Mouse (Mus musculus) MEL (cell line): ENCODE measurements at regions not wholly inside any gene's neighbourhood (a gene's known extent, or its start where the extent isn't known, plus 50 kb on each side); places are given as distances from the start of the nearest gene placed in this dataset.

Experiments used
- DNase-seq: peaks from one replicate; pipeline ENCODE4 v3.0.0; 2011; ENCODE audit warnings: low read depth, low spot score
- H3K27ac ChIP-seq: 2 replicates; pipeline ENCODE4 v1.5.1; 2012; ENCODE audit warnings: low read depth, mild to moderate bottlenecking, control low read depth, low read length, moderate library complexity; ENCODE audit not compliant: control insufficient read depth
- H3K27me3 ChIP-seq, 2 experiments: fragments of 150-350 bp in 1 of 2; sonication (generic) in 1 of 2; 2 replicates each; pipeline ENCODE4 v1.6.1; 2012; ENCODE audit warnings: low read length in 2 of 2, mild to moderate bottlenecking in 2 of 2, improper control_type of control experiment in 1 of 2, moderate library complexity in 1 of 2; ENCODE audit not compliant: insufficient read depth in 2 of 2, control insufficient read depth in 1 of 2
- H3K36me3 ChIP-seq, 2 experiments: 2 replicates each; pipeline ENCODE4 v1.6.1; 2012 to 2014; ENCODE audit warnings: low read length in 2 of 2, improper control_type of control experiment in 1 of 2, inconsistent platforms in 1 of 2, mild to moderate bottlenecking in 1 of 2; ENCODE audit not compliant: insufficient read depth in 2 of 2, control insufficient read depth in 1 of 2
- H3K4me1 ChIP-seq, 2 experiments: fragments of 150-350 bp in 1 of 2; sonication (generic) in 1 of 2; 2 replicates each; pipeline ENCODE4 v1.6.1; 2012; ENCODE audit warnings: low read length in 2 of 2, improper control_type of control experiment in 1 of 2, mild to moderate bottlenecking in 1 of 2; ENCODE audit not compliant: insufficient read depth in 2 of 2, control insufficient read depth in 1 of 2
- H3K4me3 ChIP-seq, 2 experiments: fragments of 150-350 bp in 1 of 2; sonication (generic) in 1 of 2; 2 replicates each; pipeline ENCODE4 v1.5.1; 2012; ENCODE audit warnings: low read depth in 2 of 2, low read length in 2 of 2, mild to moderate bottlenecking in 2 of 2, moderate library complexity in 2 of 2, control low read depth in 1 of 2, improper control_type of control experiment in 1 of 2; ENCODE audit not compliant: control insufficient read depth in 1 of 2, insufficient read depth in 1 of 2
- H3K79me2 ChIP-seq: 2 replicates; pipeline ENCODE4 v1.6.1; 2012; ENCODE audit warnings: mild to moderate bottlenecking, low read length, moderate library complexity; ENCODE audit not compliant: control insufficient read depth, poor library complexity, insufficient read depth
- H3K9ac ChIP-seq: 2 replicates; pipeline ENCODE4 v1.6.1; 2012; ENCODE audit warnings: low read depth, mild to moderate bottlenecking, control low read depth, low read length, moderate library complexity; ENCODE audit not compliant: control insufficient read depth, poor library complexity, severe bottlenecking
- H3K9me3 ChIP-seq: fragments of 150-350 bp; sonication (generic); replicated peaks from 2 replicates; pipeline ENCODE4 v1.6.1; 2012; ENCODE audit warnings: mild to moderate bottlenecking, low read length, improper control_type of control experiment, moderate library complexity; ENCODE audit not compliant: insufficient read depth
- BHLHE40 ChIP-seq: IDR thresholded peaks from 2 replicates; pipeline ENCODE4 v1.6.1; 2012; ENCODE audit warnings: low read depth, mild to moderate bottlenecking, inconsistent platforms, low read length, improper control_type of control experiment, borderline replicate concordance
- CHD1 ChIP-seq: IDR thresholded peaks from 2 replicates; pipeline ENCODE4 v1.6.1; 2012; ENCODE audit warnings: low read depth, mild to moderate bottlenecking, inconsistent platforms, low read length, improper control_type of control experiment
- CHD2 ChIP-seq: IDR thresholded peaks from 2 replicates; pipeline ENCODE4 v1.6.1; 2011; ENCODE audit warnings: low read length, improper control_type of control experiment
- CTCF ChIP-seq, 3 experiments: IDR thresholded peaks in 2 of 3; conservative IDR thresholded peaks in 1 of 3; 2 replicates each; pipeline ENCODE4 v1.5.1; 2011 to 2012; ENCODE audit warnings: low read length in 3 of 3, low read depth in 2 of 3, mild to moderate bottlenecking in 2 of 3, improper control_type of control experiment in 1 of 3, inconsistent platforms in 1 of 3, mixed read lengths in 1 of 3, moderate library complexity in 1 of 3; ENCODE audit not compliant: control insufficient read depth in 1 of 3, insufficient read depth in 1 of 3, poor library complexity in 1 of 3, severe bottlenecking in 1 of 3
- ELF1 ChIP-seq: IDR thresholded peaks from 2 replicates; pipeline ENCODE4 v1.6.1; 2014; ENCODE audit warnings: low read depth, mild to moderate bottlenecking, inconsistent platforms, low read length, improper control_type of control experiment, moderate library complexity
- EP300 ChIP-seq, 2 experiments: IDR thresholded peaks; 2 replicates each; pipeline ENCODE4 v1.6.1; 2011; ENCODE audit warnings: improper control_type of control experiment in 2 of 2, low read length in 2 of 2, low read depth in 1 of 2, mild to moderate bottlenecking in 1 of 2
- GABPA ChIP-seq: IDR thresholded peaks from 2 replicates; pipeline ENCODE4 v1.6.1; 2012; ENCODE audit warnings: low read depth, mild to moderate bottlenecking, inconsistent platforms, low read length, improper control_type of control experiment, moderate library complexity
- HCFC1 ChIP-seq: IDR thresholded peaks from 2 replicates; pipeline ENCODE4 v1.6.1; 2012; ENCODE audit warnings: low read depth, mild to moderate bottlenecking, inconsistent platforms, low read length, improper control_type of control experiment, moderate library complexity
- JUND ChIP-seq: IDR thresholded peaks from 2 replicates; pipeline ENCODE4 v1.6.1; 2011; ENCODE audit warnings: low read depth, mild to moderate bottlenecking, improper control_type of control experiment, low read length
- KAT2A ChIP-seq: conservative IDR thresholded peaks from 2 replicates; pipeline ENCODE4 v1.6.1; 2012; ENCODE audit warnings: low read depth, low read length, improper control_type of control experiment, inconsistent platforms
- MAX ChIP-seq: IDR thresholded peaks from 2 replicates; pipeline ENCODE4 v1.6.1; 2011; ENCODE audit warnings: low read length, improper control_type of control experiment
- MAZ ChIP-seq: IDR thresholded peaks from 2 replicates; pipeline ENCODE4 v1.6.1; 2012; ENCODE audit warnings: low read depth, mild to moderate bottlenecking, inconsistent platforms, low read length, improper control_type of control experiment
- MEF2A ChIP-seq: IDR thresholded peaks from 2 replicates; pipeline ENCODE4 v1.6.1; 2014; ENCODE audit warnings: low read depth, mild to moderate bottlenecking, inconsistent platforms, low read length, improper control_type of control experiment; ENCODE audit not compliant: poor library complexity, insufficient replicate concordance, severe bottlenecking; ENCODE audit errors: extremely low read depth
- MYB ChIP-seq: IDR thresholded peaks from 2 replicates; pipeline ENCODE4 v1.6.1; 2011; ENCODE audit warnings: mild to moderate bottlenecking, low read depth, low read length, improper control_type of control experiment
- MYC ChIP-seq: IDR thresholded peaks from 2 replicates; pipeline ENCODE4 v1.6.1; 2011; ENCODE audit warnings: low read depth, mild to moderate bottlenecking, low read length, improper control_type of control experiment, moderate library complexity
- NELFE ChIP-seq: IDR thresholded peaks from 2 replicates; pipeline ENCODE4 v1.6.1; 2011; ENCODE audit warnings: low read depth, low read length, improper control_type of control experiment
- NRF1 ChIP-seq: IDR thresholded peaks from 2 replicates; pipeline ENCODE4 v1.6.1; 2014; ENCODE audit warnings: low read depth, mild to moderate bottlenecking, inconsistent platforms, low read length, improper control_type of control experiment, moderate library complexity; ENCODE audit not compliant: poor library complexity, insufficient read depth, severe bottlenecking
- POLR2AphosphoS5 ChIP-seq: IDR thresholded peaks from 2 replicates; pipeline ENCODE4 v1.6.1; 2012; ENCODE audit warnings: low read depth, borderline replicate concordance, mild to moderate bottlenecking, inconsistent platforms, low read length, moderate library complexity, mixed read lengths
- RAD21 ChIP-seq: IDR thresholded peaks from 2 replicates; pipeline ENCODE4 v1.6.1; 2011; ENCODE audit warnings: mild to moderate bottlenecking, low read depth, low read length, improper control_type of control experiment
- SIN3A ChIP-seq: IDR thresholded peaks from 2 replicates; pipeline ENCODE4 v1.6.1; 2012; ENCODE audit warnings: low read length, improper control_type of control experiment, inconsistent platforms
- TAL1 ChIP-seq: IDR thresholded peaks from 2 replicates; pipeline ENCODE4 v1.6.1; 2012; ENCODE audit warnings: mild to moderate bottlenecking, inconsistent platforms, low read length, moderate library complexity, mixed read lengths
- USF1 ChIP-seq: IDR thresholded peaks from 2 replicates; pipeline ENCODE4 v1.6.1; 2014; ENCODE audit warnings: low read depth, mild to moderate bottlenecking, inconsistent platforms, low read length, improper control_type of control experiment, moderate library complexity
- USF2 ChIP-seq, 2 experiments: IDR thresholded peaks; 2 replicates each; pipeline ENCODE4 v1.6.1; 2011 to 2012; ENCODE audit warnings: improper control_type of control experiment in 2 of 2, low read length in 2 of 2, borderline replicate concordance in 1 of 2, inconsistent platforms in 1 of 2, low read depth in 1 of 2, mild to moderate bottlenecking in 1 of 2; ENCODE audit not compliant: insufficient read depth in 1 of 2
- ZC3H11A ChIP-seq: IDR thresholded peaks from 2 replicates; pipeline ENCODE4 v1.6.1; 2012; ENCODE audit warnings: low read depth, mild to moderate bottlenecking, inconsistent platforms, low read length, improper control_type of control experiment
- ZKSCAN1 ChIP-seq: IDR thresholded peaks from 2 replicates; pipeline ENCODE4 v1.6.1; 2012; ENCODE audit warnings: low read depth, mild to moderate bottlenecking, inconsistent platforms, low read length, improper control_type of control experiment, moderate library complexity
- ZMIZ1 ChIP-seq: IDR thresholded peaks from 2 replicates; pipeline ENCODE4 v1.6.1; 2012; ENCODE audit warnings: low read depth, mild to moderate bottlenecking, inconsistent platforms, low read length, improper control_type of control experiment, moderate library complexity
- ZNF384 ChIP-seq: IDR thresholded peaks from 2 replicates; pipeline ENCODE4 v1.6.1; 2012; ENCODE audit warnings: low read depth, mild to moderate bottlenecking, inconsistent platforms, low read length, improper control_type of control experiment

- H3K36me3 ChIP-seq: no peaks in the 10 kb centered on the region
- no peaks in the 10 kb centered on the region for H3K4me1 ChIP-seq
- DNase-seq: no peak
- TF ChIP-seq TAL1 (no peak), ZC3H11A (no peak), SIN3A (no peak), USF1 (no peak), POLR2AphosphoS5 (no peak), GABPA (no peak), CHD2 (no peak), ELF1 (no peak), RAD21 (no peak), ZKSCAN1 (no peak), EP300 (IDR thresholded peaks at IDR 0.05; ENCODE audit: low read depth in 1 of 2, low read length in 2 of 2) (no peak), CTCF (IDR thresholded peaks at IDR 0.05 in 2 of 3, conservative IDR thresholded peaks at IDR 0.05 in 1 of 3; ENCODE audit: control insufficient read depth in 1 of 3, insufficient read depth in 1 of 3, low read depth in 2 of 3, low read length in 3 of 3, poor library complexity in 1 of 3, severe bottlenecking in 1 of 3) (no peak), BHLHE40 (no peak), USF2 (IDR thresholded peaks at IDR 0.05; ENCODE audit: borderline replicate concordance in 1 of 2, insufficient read depth in 1 of 2, low read depth in 1 of 2, low read length in 2 of 2) (no peak), MAX (no peak), MEF2A (no peak), HCFC1 (no peak), MAZ (no peak), NRF1 (no peak)
- H3K4me3 ChIP-seq: no peak overlapping the region
- no peak overlapping the region for H3K27ac ChIP-seq
- H3K9me3 ChIP-seq: no peaks in the 10 kb centered on the region
- no peaks in the 10 kb centered on the region for H3K27me3 ChIP-seq
- H3K9ac ChIP-seq: no peak overlapping the region
- H3K79me2 ChIP-seq: no peaks in the 10 kb centered on the region
These were observed 631.9 kb downstream of the Rnf144a start for GRCm38 (mm10) chr12:25782972-25783717.

- Histone ChIP-seq H3K9ac (no peak overlapping the region), H3K27ac (no peak overlapping the region), H3K9me3 (no peaks in the 10 kb centered on the region), H3K4me3 (no peak overlapping the region), H3K36me3 (no peaks in the 10 kb centered on the region), H3K79me2 (no peaks in the 10 kb centered on the region), H3K27me3 (no peaks in the 10 kb centered on the region), H3K4me1 (no peaks in the 10 kb centered on the region)
- TF ChIP-seq BHLHE40: no peak
- TF ChIP-seq GABPA: no peak
- TF ChIP-seq ZNF384: no peak
- no peak for TF ChIP-seq NELFE
- TF ChIP-seq CHD1: no peak
- TF ChIP-seq NRF1: no peak
- no peak for TF ChIP-seq ZKSCAN1
- no peak for TF ChIP-seq MYC
- no peak for TF ChIP-seq ZMIZ1
- no peak for TF ChIP-seq MAZ
- no peak for TF ChIP-seq RAD21
- no peak for TF ChIP-seq KAT2A
- no peak for TF ChIP-seq JUND
- no peak for TF ChIP-seq MYB
- TF ChIP-seq TAL1: no peak
- TF ChIP-seq EP300 (IDR thresholded peaks at IDR 0.05; ENCODE audit: low read depth in 1 of 2, low read length in 2 of 2): no peak
- TF ChIP-seq MAX: no peak
- no peak for DNase-seq
These were observed 643.2 kb downstream of the Rnf144a start for GRCm38 (mm10) chr12:25771856-25772255.
